Mouse (Mus musculus) limb, embryonic 11.5 days (tissue): ENCODE measurements around the gene Krtap3-1. TPM values are rescaled to one million over a fixed set of nuclear protein-coding genes. Genes with fewer than 3 reads are reported as not detected.

ENCODE experiments used
- polyA plus RNA-seq: library from polyadenylated mRNA; unstranded; fragments of >200 nt; fragmentation: Nextera tagmentation; extraction: Ambion mirVana; gene quantifications from 2 replicates; pipeline ENCODE4 v1.2.1, GENCODE M21; 2014

Gene Krtap3-1
- polyA plus RNA-seq, 1 experiment from 2014 or later, result not detected

Other genes with a start within 250 kb of the Krtap3-1 start
- gene Krt25, start 243.7 kb downstream of the Krtap3-1 start, polyA plus RNA-seq, result not detected in 2 replicates
- not detected in 2 replicates for gene Krt26, start 228.7 kb downstream of the Krtap3-1 start, polyA plus RNA-seq
- gene Krt27, start 215.5 kb downstream of the Krtap3-1 start, polyA plus RNA-seq, result not detected in 2 replicates
- 0.41 and 0.47 TPM in 2 replicates for gene Krt28, start 191.7 kb downstream of the Krtap3-1 start, polyA plus RNA-seq
- gene Krt10, start 177.3 kb downstream of the Krtap3-1 start, polyA plus RNA-seq, result 23.8 and 24.0 TPM in 2 replicates
- not detected in 2 replicates for gene Krt12, start 144.4 kb downstream of the Krtap3-1 start, polyA plus RNA-seq
- gene Krt20, start 128.5 kb downstream of the Krtap3-1 start, polyA plus RNA-seq, result 0.32 and 0.44 TPM in 2 replicates
- 0.24 and 0.35 TPM in 2 replicates for gene Krt23, start 73.5 kb downstream of the Krtap3-1 start, polyA plus RNA-seq
- 0.12 TPM in 1 of 2 replicates, not detected in the other for gene Krt39, start 45.3 kb downstream of the Krtap3-1 start, polyA plus RNA-seq
- gene Krt40, start 23.5 kb downstream of the Krtap3-1 start, polyA plus RNA-seq, result not detected in 2 replicates
- not detected in 2 replicates for gene Krtap3-3, start 15.8 kb downstream of the Krtap3-1 start, polyA plus RNA-seq
- not detected in 2 replicates for gene Krtap3-2, start 9.8 kb downstream of the Krtap3-1 start, polyA plus RNA-seq
- gene Gm11939, start 7.2 kb downstream of the Krtap3-1 start, polyA plus RNA-seq, result not detected in 2 replicates
- gene Krtap1-5, start 14.4 kb upstream of the Krtap3-1 start, polyA plus RNA-seq, result not detected in 2 replicates
- not detected in 2 replicates for gene Krtap1-4, start 17.0 kb upstream of the Krtap3-1 start, polyA plus RNA-seq
- not detected in 2 replicates for gene Krtap1-3, start 24.7 kb upstream of the Krtap3-1 start, polyA plus RNA-seq
- gene Krtap9-3, start 31.5 kb upstream of the Krtap3-1 start, polyA plus RNA-seq, result not detected in 2 replicates
- gene Gm11938, start 36.7 kb upstream of the Krtap3-1 start, polyA plus RNA-seq, result not detected in 2 replicates
- gene Gm11937, start 43.6 kb upstream of the Krtap3-1 start, polyA plus RNA-seq, result not detected in 2 replicates
- gene Krtap2-4, start 48.2 kb upstream of the Krtap3-1 start, polyA plus RNA-seq, result not detected in 2 replicates
- gene Gm11562, start 53.8 kb upstream of the Krtap3-1 start, polyA plus RNA-seq, result not detected in 2 replicates
- gene Krtap4-1, start 61.6 kb upstream of the Krtap3-1 start, polyA plus RNA-seq, result not detected in 2 replicates
- not detected in 2 replicates for gene Krtap4-2, start 68.5 kb upstream of the Krtap3-1 start, polyA plus RNA-seq
- not detected in 2 replicates for gene Krtap4-7, start 77.5 kb upstream of the Krtap3-1 start, polyA plus RNA-seq
- not detected in 2 replicates for gene Gm11555, start 83.6 kb upstream of the Krtap3-1 start, polyA plus RNA-seq
- not detected in 2 replicates for gene Gm11563, start 92.3 kb upstream of the Krtap3-1 start, polyA plus RNA-seq
- gene Krtap4-6, start 99.3 kb upstream of the Krtap3-1 start, polyA plus RNA-seq, result not detected in 2 replicates
- not detected in 2 replicates for gene Gm14190, start 124.1 kb upstream of the Krtap3-1 start, polyA plus RNA-seq
- not detected in 2 replicates for gene Gm14180, start 167.7 kb upstream of the Krtap3-1 start, polyA plus RNA-seq
- gene Gm11595, start 206.3 kb upstream of the Krtap3-1 start, polyA plus RNA-seq, result not detected in 2 replicates
- gene Krtap4-8, start 214.1 kb upstream of the Krtap3-1 start, polyA plus RNA-seq, result not detected in 2 replicates
- not detected in 2 replicates for gene Krtap4-9, start 218.6 kb upstream of the Krtap3-1 start, polyA plus RNA-seq
- not detected in 2 replicates for gene Gm11596, start 226.8 kb upstream of the Krtap3-1 start, polyA plus RNA-seq
- not detected in 2 replicates for gene Gm11569, start 232.3 kb upstream of the Krtap3-1 start, polyA plus RNA-seq
- gene Gm11554, start 237.8 kb upstream of the Krtap3-1 start, polyA plus RNA-seq, result not detected in 2 replicates
- gene Krtap4-13, start 243.3 kb upstream of the Krtap3-1 start, polyA plus RNA-seq, result not detected in 2 replicates
- gene Gm11564, start 249.0 kb upstream of the Krtap3-1 start, polyA plus RNA-seq, result not detected in 2 replicates